Mouse (Mus musculus) layer of hippocampus, postnatal 10 days (tissue): ENCODE measurements around the gene Cfap57. TPM values are rescaled to one million over a fixed set of nuclear protein-coding genes. Genes with fewer than 3 reads are reported as not detected.

ENCODE experiments used
- DNase-seq, 2 experiments: peaks; one replicate each; pipeline ENCODE4 v3.0.0; 2021; ENCODE audit warnings: low spot score in 2 of 2
- long read RNA-seq: library from polyadenylated mRNA; stranded (forward); transcript quantifications from one replicate; pipeline ENCODE4 v2.0.0, GENCODE M21; 2023
- total RNA-seq, 2 experiments: library from RNA; stranded (reverse); gene quantifications; 2 replicates each; pipeline ENCODE4 v1.2.3; 2021

Gene Cfap57
- 1 to 10 TPM in 1 of 2 experiments, under 1 TPM in 1; 0.80 to 1.0 TPM for total RNA-seq
- long read RNA-seq, result 0 reads

- peak; percentile 83 to 86 for DNase-seq
Measured at GRCm38 (mm10) chr4:118620279-118620966, at the start of gene Cfap57, which contains the start of gene Ebna1bp2. Gene Cfap57, minus strand, starts transcription at chr4:118620777. Gene Ebna1bp2, plus strand, starts transcription at chr4:118620799.

- no peak for DNase-seq
Measured at GRCm38 (mm10) chr4:118658652-118659051, 38.1 kb upstream of the Cfap57 start, which contains the start of gene Olfr62. Gene Olfr62, plus strand, starts transcription at chr4:118658952.

- peak; percentile 64 to 65 for DNase-seq
Measured at GRCm38 (mm10) chr4:118645234-118645633, 24.7 kb upstream of the Cfap57 start.

- DNase-seq, result peak; percentile 18 to 30
Measured at GRCm38 (mm10) chr4:118642346-118643190, 22.0 kb upstream of the Cfap57 start.

GRCm38 (mm10) chr4:118630261-118630660, 9.7 kb upstream of the Cfap57 start:
- DNase-seq, result no peak

- no peak for DNase-seq
Measured at GRCm38 (mm10) chr4:118621781-118622180, 1.2 kb upstream of the Cfap57 start.

GRCm38 (mm10) chr4:118620967-118621320, 367 bp upstream of the Cfap57 start:
- no peak for DNase-seq

GRCm38 (mm10) chr4:118615412-118615811, 5.2 kb downstream of the Cfap57 start:
- DNase-seq, result no peak

GRCm38 (mm10) chr4:118612619-118613018, 8.0 kb downstream of the Cfap57 start:
- peak; percentile 34 to 42 for DNase-seq

- no peak for DNase-seq
Measured at GRCm38 (mm10) chr4:118609836-118610235, 10.7 kb downstream of the Cfap57 start.

GRCm38 (mm10) chr4:118604065-118604464, 16.5 kb downstream of the Cfap57 start:
- no peak for DNase-seq

- DNase-seq, result no peak
Measured at GRCm38 (mm10) chr4:118589733-118590130, 30.8 kb downstream of the Cfap57 start.

GRCm38 (mm10) chr4:118589053-118589732, 31.4 kb downstream of the Cfap57 start:
- DNase-seq, result no peak

- no peak for DNase-seq
Measured at GRCm38 (mm10) chr4:118582629-118583028, 37.9 kb downstream of the Cfap57 start.

GRCm38 (mm10) chr4:118581508-118581907, 39.1 kb downstream of the Cfap57 start:
- DNase-seq, result no peak

GRCm38 (mm10) chr4:118579313-118579712, 41.3 kb downstream of the Cfap57 start:
- peak; percentile 58 to 66 for DNase-seq

GRCm38 (mm10) chr4:118576097-118576496, 44.5 kb downstream of the Cfap57 start:
- peak; percentile 94 to 95 for DNase-seq

- DNase-seq, result no peak
Measured at GRCm38 (mm10) chr4:118571441-118571840, 49.1 kb downstream of the Cfap57 start.

- no peak for DNase-seq
Measured at GRCm38 (mm10) chr4:118569320-118569719, 51.3 kb downstream of the Cfap57 start.

- DNase-seq, result no peak
Measured at GRCm38 (mm10) chr4:118568709-118569108, 51.9 kb downstream of the Cfap57 start.

- peak; percentile 55 to 64 for DNase-seq
Measured at GRCm38 (mm10) chr4:118566161-118566676, 54.4 kb downstream of the Cfap57 start.
